Mouse (Mus musculus) CD4-positive, CD25-positive, alpha-beta regulatory T cell, adult 4 months (primary cell): ENCODE results near the gene Megf9. TPM values are rescaled to one million over a fixed set of nuclear protein-coding genes. Genes with fewer than 3 reads are reported as not detected.

Experiments
- ATAC-seq: one replicate; pipeline ENCODE4 v1.8.0; 2017
- polyA plus RNA-seq, 2 experiments: library from polyadenylated mRNA; unstranded; fragments of 100-300 nt; shearing (Covaris generic); gene quantifications; one replicate each; pipeline ENCODE4 v1.2.1; 2017

Gene Megf9
- polyA plus RNA-seq, 2 experiments from 2014 or later, result 0.41 to 0.70 TPM

- ATAC-seq, result no peak
These were observed 122.7 kb downstream of the Megf9 start for GRCm38 (mm10) chr4:70412126-70412525.

GRCm38 (mm10) chr4:70409994-70410721, 124.6 kb downstream of the Megf9 start, which contains the start of gene Cdk5rap2:
Gene Cdk5rap2, minus strand, starts transcription at chr4:70410443.
- peak; percentile 98 for ATAC-seq

GRCm38 (mm10) chr4:70409456-70409855, 125.3 kb downstream of the Megf9 start:
- no peak for ATAC-seq

GRCm38 (mm10) chr4:70402109-70402819, 132.5 kb downstream of the Megf9 start:
- ATAC-seq, result no peak

- no peak for ATAC-seq
These were observed 135.3 kb downstream of the Megf9 start for GRCm38 (mm10) chr4:70399476-70399875.

- no peak for ATAC-seq
These were observed 135.7 kb downstream of the Megf9 start for GRCm38 (mm10) chr4:70399074-70399473.

- ATAC-seq, result no peak
These were observed 136.7 kb downstream of the Megf9 start for GRCm38 (mm10) chr4:70398088-70398487.

- no peak for ATAC-seq
These were observed 138.1 kb downstream of the Megf9 start for GRCm38 (mm10) chr4:70396701-70397100.

- ATAC-seq, result no peak
These were observed 140.1 kb downstream of the Megf9 start for GRCm38 (mm10) chr4:70394736-70395135.

GRCm38 (mm10) chr4:70391760-70392372, 142.9 kb downstream of the Megf9 start:
- ATAC-seq, result no peak

- ATAC-seq, result no peak
These were observed 143.7 kb downstream of the Megf9 start for GRCm38 (mm10) chr4:70391073-70391472.

- ATAC-seq, result no peak
These were observed 148.6 kb downstream of the Megf9 start for GRCm38 (mm10) chr4:70386206-70386605.

GRCm38 (mm10) chr4:70377359-70377758, 157.4 kb downstream of the Megf9 start:
- ATAC-seq, result no peak

Other genes starting within 250 kb of the Megf9 start
- 10 to 100 TPM; 10.8 to 17.2 TPM for gene Cdk5rap2, start 124.6 kb downstream of the Megf9 start, polyA plus RNA-seq